In the genomic region with DNA sequence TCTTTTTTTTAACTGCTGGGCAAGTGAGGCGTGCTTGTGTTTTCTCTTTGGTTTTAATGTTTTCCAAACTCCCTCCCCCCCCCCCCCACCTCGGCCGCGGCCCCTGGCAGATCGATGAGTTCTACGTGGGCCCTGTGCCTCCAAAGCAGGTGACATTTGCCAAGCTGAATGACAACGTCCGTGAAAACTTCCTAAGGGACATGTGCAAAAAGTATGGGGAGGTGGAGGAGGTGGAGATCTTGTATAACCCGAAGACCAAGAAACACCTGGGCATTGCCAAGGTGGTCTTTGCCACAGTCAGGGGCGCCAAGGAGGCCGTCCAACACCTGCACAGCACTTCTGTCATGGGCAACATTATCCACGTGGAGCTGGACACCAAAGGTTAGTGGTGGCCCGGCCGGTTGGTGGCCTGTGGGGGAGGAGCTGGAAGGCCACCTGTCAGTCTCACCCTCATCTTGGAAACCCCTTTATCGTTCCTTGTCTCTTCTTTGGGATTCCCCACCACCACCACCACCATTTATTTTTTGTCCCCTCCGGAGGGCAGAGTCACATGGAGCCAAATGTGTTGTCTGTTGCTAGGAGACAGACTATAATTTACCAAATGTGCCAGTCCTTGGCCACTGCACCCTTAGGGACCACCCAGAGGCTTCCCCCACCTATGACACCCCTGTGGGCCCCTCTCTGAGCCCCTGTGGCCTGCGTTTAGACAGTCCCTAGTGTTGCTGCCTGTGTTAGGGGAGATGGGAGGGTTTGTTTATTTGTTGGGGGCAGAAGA, we compare ENCODE assay signal across 8 mouse cellular contexts. TPM values are rescaled to one million over a fixed set of nuclear protein-coding genes. Genes with fewer than 3 reads are reported as not detected.
DNase-seq lines count a peak whose midpoint lies in the region; ATAC-seq and TF ChIP-seq lines count a peak whose summit lies in the region.

No protein-coding gene starts in this region.

- no peaks in the 10 kb centered on the region for H3K27me3 ChIP-seq in C2C12 (ENCODE audit: control insufficient read depth, insufficient read depth, insufficient read length)
- H3K27me3 ChIP-seq in forebrain, embryonic 13.5 days, result no peaks in the 10 kb centered on the region
- no peaks in the 10 kb centered on the region for H3K27me3 ChIP-seq in limb, embryonic 14.5 days (ENCODE audit: control insufficient read depth, insufficient read depth, low read length)
- no peaks in the 10 kb centered on the region for H3K27me3 ChIP-seq in small intestine, adult 2 months (ENCODE audit: control insufficient read depth, insufficient read depth, low read length)

- no peak for TF ChIP-seq CTCF in C2C12 (IDR thresholded peaks at IDR 0.05; ENCODE audit: control insufficient read depth, insufficient read depth, insufficient read length)
- TF ChIP-seq CTCF in small intestine, adult 2 months (IDR thresholded peaks at IDR 0.05; ENCODE audit: extremely low read depth, insufficient read length, insufficient replicate concordance, low read depth, low read length), result no peak

- no peak for TF ChIP-seq POLR2A in limb, embryonic 14.5 days (IDR thresholded peaks at IDR 0.05; ENCODE audit: borderline replicate concordance, extremely low read depth, insufficient read depth, insufficient read length)
- no peak for TF ChIP-seq POLR2A in small intestine, adult 2 months (IDR thresholded peaks at IDR 0.05; ENCODE audit: low read depth, low read length)

- H3K9me3 ChIP-seq in forebrain, embryonic 13.5 days (replicated peaks), result no peaks in the 10 kb centered on the region
- H3K9me3 ChIP-seq in limb, embryonic 14.5 days (ENCODE audit: control insufficient read depth, low read length), result no peaks in the 10 kb centered on the region

- ATAC-seq in forebrain, embryonic 13.5 days, result no peak
- ATAC-seq in limb, embryonic 14.5 days (ENCODE audit: low FRiP score, low read depth), result no peak

- H3K27ac ChIP-seq in forebrain, embryonic 13.5 days, result peak overlapping the region; percentile 54; the same call in 1 of the 2 replicates
- H3K27ac ChIP-seq in limb, embryonic 14.5 days (replicated peaks; ENCODE audit: low read depth, low read length), result peak overlapping the region; percentile 100
- H3K27ac ChIP-seq in small intestine, adult 2 months (ENCODE audit: insufficient read depth, low read depth, low read length), result no peak overlapping the region

- H3K79me2 ChIP-seq in C2C12 (ENCODE audit: control insufficient read depth, insufficient read depth), result peaks cover 79% of the 10 kb centered on the region

- peak overlapping the region; percentile 56 for H3K4me3 ChIP-seq in C2C12 (ENCODE audit: insufficient read depth, poor library complexity, severe bottlenecking)
- H3K4me3 ChIP-seq in forebrain, embryonic 13.5 days, result peak overlapping the region; percentile 94
- H3K4me3 ChIP-seq in limb, embryonic 14.5 days (replicated peaks; ENCODE audit: low read length), result peak overlapping the region; percentile 93
- peak overlapping the region; percentile 88 for H3K4me3 ChIP-seq in small intestine, adult 2 months (ENCODE audit: low read depth, low read length)

- WGBS in forebrain, embryonic 13.5 days, result 3% methylated on average over 17 of the region's 17 CpGs
- 4% methylated on average over 17 of the region's 17 CpGs for WGBS in limb, embryonic 14.5 days
- 2% methylated on average over 17 of the region's 17 CpGs for WGBS in small intestine, adult 2 months

- H3K4me2 ChIP-seq in forebrain, embryonic 13.5 days, result peak overlapping the region; percentile 100
- H3K4me2 ChIP-seq in limb, embryonic 14.5 days (replicated peaks; ENCODE audit: low read depth, low read length, severe bottlenecking), result peak overlapping the region; percentile 100

- H3ac ChIP-seq in C2C12 (ENCODE audit: control insufficient read depth, insufficient read length, low read depth), result peak overlapping the region; percentile 27

- peaks cover 38% of the 10 kb centered on the region for H3K79me3 ChIP-seq in C2C12 (ENCODE audit: low read depth)

- H3K9ac ChIP-seq in forebrain, embryonic 13.5 days, result peak overlapping the region; percentile 100
- peak overlapping the region; percentile 99 for H3K9ac ChIP-seq in limb, embryonic 14.5 days (ENCODE audit: low read depth, low read length, severe bottlenecking)

- peaks cover 25% of the 10 kb centered on the region for H3K36me3 ChIP-seq in C2C12 (ENCODE audit: control insufficient read depth, insufficient read depth)
- H3K36me3 ChIP-seq in forebrain, embryonic 13.5 days (ENCODE audit: poor library complexity, severe bottlenecking), result peaks cover 39% of the 10 kb centered on the region
- H3K36me3 ChIP-seq in limb, embryonic 14.5 days (ENCODE audit: control insufficient read depth, insufficient read depth, low read length), result peaks cover 36% of the 10 kb centered on the region
- peaks cover 39% of the 10 kb centered on the region for H3K36me3 ChIP-seq in small intestine, adult 2 months (ENCODE audit: control insufficient read depth, insufficient read depth, low read length)

- peak; percentile 76 for DNase-seq in cerebellum, adult 9-11 months
- DNase-seq in cerebellum, adult 8-10 months, result no peak
- DNase-seq in limb, embryonic 14.5 days (ENCODE audit: low spot score), result no peak
- no peak for DNase-seq in adrenal gland, postnatal 10 days
- no peak for DNase-seq in right cerebral cortex, postnatal 25 days

- peaks cover 47% of the 10 kb centered on the region for H3K4me1 ChIP-seq in forebrain, embryonic 13.5 days
- peaks cover 25% of the 10 kb centered on the region for H3K4me1 ChIP-seq in limb, embryonic 14.5 days (ENCODE audit: control insufficient read depth, insufficient read depth, low read length)
- H3K4me1 ChIP-seq in small intestine, adult 2 months (ENCODE audit: control insufficient read depth, insufficient read depth, insufficient read length, low read length), result peaks cover 4% of the 10 kb centered on the region

TF ChIP-seq in C2C12, 6 proteins besides CTCF, POLR2A, EP300 and RAD21:
- TF ChIP-seq MYOG (IDR thresholded peaks at IDR 0.05; ENCODE audit: control insufficient read depth, extremely low read depth, insufficient read length) (no peak), USF1 (IDR thresholded peaks at IDR 0.05; ENCODE audit: low read depth) (no peak), MAX (IDR thresholded peaks at IDR 0.05) (no peak), CEBPB (IDR thresholded peaks at IDR 0.05; ENCODE audit: low read depth) (no peak), MYOD1 (IDR thresholded peaks at IDR 0.05; ENCODE audit: control insufficient read depth, insufficient read length, low read depth) (no peak)
TF ChIP-seq in C2C12: peak in this region for 0.

RNA-seq across cellular contexts. Expression of gene Setd1b, which starts 2.2 kb away (rescaled TPM):
- polyA plus RNA-seq in C2C12 (2012; fragmentation: generic; extraction: Trizol), result 4.4 TPM
- 13.4 and 13.9 TPM in 2 replicates for polyA plus RNA-seq in forebrain, embryonic 13.5 days (2015; fragmentation: Nextera tagmentation; extraction: Ambion mirVana)
- 15.0 and 17.5 TPM in 2 replicates for polyA plus RNA-seq in limb, embryonic 14.5 days (2012; rRNA removed)
- 11.7 and 13.2 TPM in 2 replicates for polyA plus RNA-seq in limb, embryonic 14.5 days (2014; fragmentation: Nextera tagmentation; extraction: Ambion mirVana)
- polyA plus RNA-seq in small intestine, adult 2 months (2012; rRNA removed), result 10.7 and 18.5 TPM in 2 replicates
- 10 to 100 TPM; 19.5 to 27.4 TPM for total RNA-seq in adrenal gland, postnatal 10 days (2021)

RNA-seq across cellular contexts. Expression of gene Rhof, which starts 11.7 kb away (rescaled TPM):
- 1.9 TPM for polyA plus RNA-seq in C2C12 (2012; fragmentation: generic; extraction: Trizol)
- polyA plus RNA-seq in forebrain, embryonic 13.5 days (2015; fragmentation: Nextera tagmentation; extraction: Ambion mirVana), result 4.3 and 5.0 TPM in 2 replicates
- polyA plus RNA-seq in limb, embryonic 14.5 days (2012; rRNA removed), result 5.8 and 6.6 TPM in 2 replicates
- polyA plus RNA-seq in limb, embryonic 14.5 days (2014; fragmentation: Nextera tagmentation; extraction: Ambion mirVana), result 3.9 and 4.9 TPM in 2 replicates
- polyA plus RNA-seq in small intestine, adult 2 months (2012; rRNA removed), result 28.0 and 91.6 TPM in 2 replicates
- total RNA-seq in adrenal gland, postnatal 10 days (2021), result 1 to 10 TPM; 1.6 to 1.8 TPM

RNA-seq across cellular contexts. Expression of gene Psmd9, which starts 25.1 kb away (rescaled TPM):
- 33.2 TPM for polyA plus RNA-seq in C2C12 (2012; fragmentation: generic; extraction: Trizol)
- polyA plus RNA-seq in forebrain, embryonic 13.5 days (2015; fragmentation: Nextera tagmentation; extraction: Ambion mirVana), result 75.5 and 77.3 TPM in 2 replicates
- 44.0 and 47.0 TPM in 2 replicates for polyA plus RNA-seq in limb, embryonic 14.5 days (2012; rRNA removed)
- polyA plus RNA-seq in limb, embryonic 14.5 days (2014; fragmentation: Nextera tagmentation; extraction: Ambion mirVana), result 61.1 and 65.1 TPM in 2 replicates
- 12.5 and 21.9 TPM in 2 replicates for polyA plus RNA-seq in small intestine, adult 2 months (2012; rRNA removed)
- total RNA-seq in adrenal gland, postnatal 10 days (2021), result 10 to 100 TPM; 29.0 to 29.4 TPM

RNA-seq across cellular contexts. Expression of gene Hpd, which starts 38.4 kb away (rescaled TPM):
- polyA plus RNA-seq in C2C12 (2012; fragmentation: generic; extraction: Trizol), result not detected
- polyA plus RNA-seq in forebrain, embryonic 13.5 days (2015; fragmentation: Nextera tagmentation; extraction: Ambion mirVana), result not detected in 2 replicates
- not detected in 2 replicates for polyA plus RNA-seq in limb, embryonic 14.5 days (2012; rRNA removed)
- polyA plus RNA-seq in limb, embryonic 14.5 days (2014; fragmentation: Nextera tagmentation; extraction: Ambion mirVana), result not detected in 2 replicates
- polyA plus RNA-seq in small intestine, adult 2 months (2012; rRNA removed), result 5.5 and 19.6 TPM in 2 replicates
- 100 to 1,000 TPM in 1 of 2 experiments, 10 to 100 TPM in 1; 65.8 to 142 TPM for total RNA-seq in adrenal gland, postnatal 10 days (2021)
